Mouse (Mus musculus): ENCODE data around the gene Sorbs2. TPM values are rescaled to one million over a fixed set of nuclear protein-coding genes. Genes with fewer than 3 reads are reported as not detected.

Sorbs2 gene
- polyA plus RNA-seq, 1 experiment from 2014 or later = 66.1 TPM

DNA sequence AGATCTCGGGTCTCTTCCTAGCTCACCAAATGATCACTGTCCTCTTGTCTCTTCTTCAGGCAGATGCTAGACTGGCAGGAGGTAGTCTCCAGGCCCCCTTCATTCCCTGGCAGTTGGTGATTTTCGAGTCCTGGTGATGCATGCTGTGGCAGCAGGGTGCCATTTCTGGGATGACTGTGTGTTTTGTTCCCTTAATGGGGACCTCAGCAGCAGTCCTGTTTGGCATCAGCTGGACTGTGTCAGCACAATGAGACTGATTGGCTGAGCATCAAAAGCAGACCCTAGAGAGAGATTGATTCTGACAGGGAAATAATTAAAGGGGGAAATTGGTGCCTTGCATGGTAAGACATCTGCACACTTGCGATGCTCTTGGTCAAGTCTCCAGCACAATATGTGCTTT is 50.3 kb downstream of the Sorbs2 start:
- Histone ChIP-seq H3K4me2 (replicated peaks; ENCODE audit: low read depth, low read length) (no peak overlapping the region), H3K27me3 (ENCODE audit: control insufficient read depth, insufficient read depth, low read length) (0 out of 2 replicates have a peak, but pooled peaks cover 2% of the 10 kb centered on the region), H3K4me1 (replicated peaks; ENCODE audit: control insufficient read depth, insufficient read depth, low read length) (no peaks in the 10 kb centered on the region), H3K27ac (ENCODE audit: low read depth, low read length) (peak overlapping the region; percentile 47), H3K9me3 (ENCODE audit: control insufficient read depth, low read length) (no peaks in the 10 kb centered on the region), H3K4me3 (ENCODE audit: low read depth, low read length) (no peak overlapping the region), H3K9ac (ENCODE audit: low read depth, low read length) (no peak overlapping the region), H3K36me3 (ENCODE audit: control insufficient read depth, insufficient read depth, low read length) (no peaks in the 10 kb centered on the region)
- ATAC-seq (ENCODE audit: low FRiP score) (peak; percentile 92), DNase-seq (ENCODE audit: low spot score) (peak; percentile 57)
- WGBS = 25% methylated on average over 3 of the region's 3 CpGs

DNA sequence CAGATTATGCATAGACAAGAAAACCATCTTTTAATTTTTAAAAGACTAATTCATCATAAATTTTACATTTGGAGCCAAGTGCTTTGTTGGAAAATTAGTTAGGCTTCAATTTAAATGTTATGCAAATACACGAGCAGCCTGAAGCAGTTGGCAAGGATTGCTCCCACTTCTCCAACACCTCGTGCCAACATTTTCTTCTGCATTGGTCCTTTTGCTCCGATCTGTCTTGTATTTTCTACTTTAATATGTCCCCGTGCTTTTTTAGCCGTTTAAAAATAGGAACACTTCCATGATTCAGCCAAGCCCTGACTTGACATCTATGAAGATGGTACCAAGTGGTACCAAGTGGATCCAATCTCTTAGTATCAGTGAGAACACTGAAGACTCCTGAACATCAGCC is 50.8 kb downstream of the Sorbs2 start:
- WGBS = 89% methylated on average over 5 of the region's 5 CpGs
- Histone ChIP-seq H3K9ac (ENCODE audit: low read depth, low read length) (no peak overlapping the region), H3K9me3 (ENCODE audit: control insufficient read depth, low read length) (no peaks in the 10 kb centered on the region), H3K27ac (ENCODE audit: low read depth, low read length) (no peak overlapping the region), H3K36me3 (ENCODE audit: control insufficient read depth, insufficient read depth, low read length) (no peaks in the 10 kb centered on the region), H3K4me1 (replicated peaks; ENCODE audit: control insufficient read depth, insufficient read depth, low read length) (no peaks in the 10 kb centered on the region), H3K4me3 (ENCODE audit: low read depth, low read length) (no peak overlapping the region), H3K27me3 (ENCODE audit: control insufficient read depth, insufficient read depth, low read length) (0 out of 2 replicates have a peak, but pooled peaks cover 2% of the 10 kb centered on the region), H3K4me2 (replicated peaks; ENCODE audit: low read depth, low read length) (no peak overlapping the region)
- DNase-seq (ENCODE audit: low spot score) = no peak
- ATAC-seq (ENCODE audit: low FRiP score) = no peak

DNA sequence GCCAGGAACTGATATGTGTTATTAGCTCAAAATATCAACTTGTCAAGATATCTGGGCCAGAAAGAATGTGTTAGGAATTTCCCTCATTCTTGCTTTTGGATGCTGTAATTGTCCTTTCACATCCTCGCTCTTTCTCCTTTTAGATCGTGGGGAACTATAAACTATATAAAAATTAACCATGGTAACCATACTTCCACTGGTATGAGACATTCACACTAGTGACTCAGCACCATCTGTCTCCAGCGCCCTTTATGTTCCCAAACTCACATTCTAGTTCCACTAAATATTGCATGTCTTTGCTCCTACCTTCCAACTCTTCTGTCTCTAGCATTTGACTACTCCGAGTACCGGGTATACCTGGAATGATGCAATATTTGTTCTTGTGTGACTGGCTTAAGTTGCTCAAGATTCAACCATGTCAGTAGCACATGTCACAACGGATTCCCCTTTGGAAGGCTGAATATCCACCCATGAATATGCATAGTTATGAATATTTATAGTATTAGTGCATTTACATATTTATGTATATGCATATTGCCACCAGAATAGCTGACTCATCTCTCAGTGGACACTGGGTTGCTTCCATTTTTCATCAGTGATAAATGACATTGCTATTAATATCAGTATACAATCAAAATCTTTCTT is 51.7 kb downstream of the Sorbs2 start:
- H3K27me3 ChIP-seq (ENCODE audit: control insufficient read depth, insufficient read depth, low read length) = 0 out of 2 replicates have a peak, but pooled peaks cover 2% of the 10 kb centered on the region
- DNase-seq (ENCODE audit: low spot score) (no peak), ATAC-seq (ENCODE audit: low FRiP score) (no peak)
- no peaks in the 10 kb centered on the region for H3K9me3 ChIP-seq (ENCODE audit: control insufficient read depth, low read length)
- H3K36me3 ChIP-seq (ENCODE audit: control insufficient read depth, insufficient read depth, low read length) = no peaks in the 10 kb centered on the region
- 90% methylated on average over 6 of the region's 6 CpGs for WGBS
- no peak overlapping the region for H3K4me2 ChIP-seq (replicated peaks; ENCODE audit: low read depth, low read length)
- H3K4me3 ChIP-seq (ENCODE audit: low read depth, low read length) = no peak overlapping the region
- no peak overlapping the region for H3K9ac ChIP-seq (ENCODE audit: low read depth, low read length)
- H3K27ac ChIP-seq (ENCODE audit: low read depth, low read length) = no peak overlapping the region
- no peaks in the 10 kb centered on the region for H3K4me1 ChIP-seq (replicated peaks; ENCODE audit: control insufficient read depth, insufficient read depth, low read length)

DNA sequence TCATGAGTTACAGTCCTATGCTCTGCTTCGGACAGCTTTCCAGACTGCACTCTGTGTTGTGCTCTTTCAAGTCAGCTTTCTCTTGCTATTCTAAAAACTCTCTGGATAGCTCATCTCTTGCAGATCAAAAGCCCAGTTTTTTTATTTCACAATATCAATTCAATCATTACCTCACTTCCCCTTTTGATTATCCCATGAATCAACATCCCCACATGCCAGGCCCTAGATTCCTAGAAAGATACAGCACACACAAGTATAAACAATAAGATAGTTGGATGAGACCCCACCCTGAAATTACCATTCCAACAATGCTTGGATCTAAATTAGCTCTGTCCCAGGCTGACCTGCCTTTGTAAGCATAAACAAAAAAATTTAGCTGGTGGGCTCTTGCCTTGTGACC is 57.6 kb downstream of the Sorbs2 start:
- WGBS = 85% methylated on average over 1 of the region's 1 CpGs
- no peak for ATAC-seq (ENCODE audit: low FRiP score)
- H3K4me1 ChIP-seq (replicated peaks; ENCODE audit: control insufficient read depth, insufficient read depth, low read length) = no peaks in the 10 kb centered on the region

DNA sequence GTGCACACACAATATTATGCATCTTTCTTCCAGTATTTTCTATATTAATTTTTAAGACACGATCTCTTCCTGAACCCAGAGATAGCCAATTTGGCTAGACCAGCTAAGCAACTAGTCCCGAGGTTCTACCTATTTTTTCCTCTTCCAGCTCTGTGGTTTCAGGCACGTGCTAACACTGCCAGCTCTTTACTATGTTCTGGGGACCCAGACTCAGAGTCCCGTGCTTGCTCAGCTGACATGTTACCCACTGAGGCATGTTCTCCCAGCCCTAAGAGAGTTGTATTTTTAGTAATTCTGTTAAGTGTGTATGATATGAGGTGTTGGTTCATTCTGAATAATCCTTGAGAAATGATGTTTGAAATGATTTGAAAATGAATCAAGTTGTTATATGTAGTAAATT is 62.5 kb downstream of the Sorbs2 start:
- no peak overlapping the region for H3K9ac ChIP-seq (ENCODE audit: low read depth, low read length)
- no peak overlapping the region for H3K27ac ChIP-seq (ENCODE audit: low read depth, low read length)
- no peak for DNase-seq (ENCODE audit: low spot score)
- H3K27me3 ChIP-seq (ENCODE audit: control insufficient read depth, insufficient read depth, low read length) = no peaks in the 10 kb centered on the region
- no peak overlapping the region for H3K4me3 ChIP-seq (ENCODE audit: low read depth, low read length)
- no peaks in the 10 kb centered on the region for H3K9me3 ChIP-seq (ENCODE audit: control insufficient read depth, low read length)
- ATAC-seq (ENCODE audit: low FRiP score) = no peak
- H3K4me1 ChIP-seq (replicated peaks; ENCODE audit: control insufficient read depth, insufficient read depth, low read length) = no peaks in the 10 kb centered on the region
- H3K36me3 ChIP-seq (ENCODE audit: control insufficient read depth, insufficient read depth, low read length) = no peaks in the 10 kb centered on the region
- WGBS = 89% methylated on average over 4 of the region's 4 CpGs
- H3K4me2 ChIP-seq (replicated peaks; ENCODE audit: low read depth, low read length) = no peak overlapping the region

More for the DNA sequence above, 57.6 kb downstream of the Sorbs2 start:
- Histone ChIP-seq H3K4me2 (replicated peaks; ENCODE audit: low read depth, low read length) (no peak overlapping the region), H3K9me3 (ENCODE audit: control insufficient read depth, low read length) (no peaks in the 10 kb centered on the region), H3K4me3 (ENCODE audit: low read depth, low read length) (no peak overlapping the region), H3K36me3 (ENCODE audit: control insufficient read depth, insufficient read depth, low read length) (no peaks in the 10 kb centered on the region), H3K27ac (ENCODE audit: low read depth, low read length) (no peak overlapping the region), H3K27me3 (ENCODE audit: control insufficient read depth, insufficient read depth, low read length) (no peaks in the 10 kb centered on the region), H3K9ac (ENCODE audit: low read depth, low read length) (no peak overlapping the region)
- DNase-seq (ENCODE audit: low spot score) = no peak

DNA sequence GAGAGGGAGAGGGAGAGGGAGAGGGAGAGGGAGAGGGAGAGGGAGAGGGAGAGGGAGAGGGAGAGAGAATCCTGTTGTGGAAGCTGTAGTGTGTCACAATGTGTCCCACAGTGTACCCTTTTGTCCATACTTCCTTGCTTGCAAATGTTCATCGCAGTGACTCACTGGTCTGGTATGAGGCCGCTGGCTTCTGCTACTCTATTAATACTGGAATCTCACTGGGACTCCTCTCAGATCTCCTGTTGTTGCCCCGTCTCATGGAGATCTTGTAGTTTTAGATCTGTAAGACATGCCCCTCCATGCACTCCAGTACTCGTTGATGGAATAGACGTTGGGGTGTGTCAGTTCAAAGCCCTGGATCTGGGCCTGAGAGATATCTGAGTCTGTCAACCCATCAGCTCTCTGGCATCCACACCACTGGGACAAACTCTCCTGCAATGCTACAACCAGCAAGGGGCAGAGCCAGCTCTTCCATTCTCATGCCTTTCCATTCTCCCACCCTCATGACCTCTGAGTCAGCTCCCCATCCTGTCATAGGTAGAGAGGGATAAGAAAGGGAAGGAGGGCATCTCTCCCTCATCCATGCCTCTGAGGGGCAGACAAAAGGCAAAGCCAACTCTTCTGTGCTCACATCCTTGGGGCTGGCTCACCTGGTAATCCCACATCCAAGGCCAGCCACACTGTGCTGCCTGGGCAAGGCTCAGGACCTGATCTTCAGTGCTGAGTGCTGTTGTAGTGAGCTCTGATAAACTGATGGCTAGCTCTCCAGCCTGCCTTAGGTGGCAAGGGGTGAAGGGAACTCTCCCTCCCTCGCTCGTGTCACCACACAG is 72.3 kb downstream of the Sorbs2 start:
- Histone ChIP-seq H3K9me3 (ENCODE audit: control insufficient read depth, low read length) (no peaks in the 10 kb centered on the region), H3K4me3 (ENCODE audit: low read depth, low read length) (no peak overlapping the region), H3K36me3 (ENCODE audit: control insufficient read depth, insufficient read depth, low read length) (no peaks in the 10 kb centered on the region), H3K9ac (ENCODE audit: low read depth, low read length) (no peak overlapping the region), H3K4me1 (replicated peaks; ENCODE audit: control insufficient read depth, insufficient read depth, low read length) (no peaks in the 10 kb centered on the region), H3K4me2 (replicated peaks; ENCODE audit: low read depth, low read length) (no peak overlapping the region), H3K27ac (ENCODE audit: low read depth, low read length) (no peak overlapping the region), H3K27me3 (ENCODE audit: control insufficient read depth, insufficient read depth, low read length) (no peaks in the 10 kb centered on the region)
- ATAC-seq (ENCODE audit: low FRiP score) (no peak), DNase-seq (ENCODE audit: low spot score) (no peak)
- 68% methylated on average over 7 of the region's 7 CpGs for WGBS

DNA sequence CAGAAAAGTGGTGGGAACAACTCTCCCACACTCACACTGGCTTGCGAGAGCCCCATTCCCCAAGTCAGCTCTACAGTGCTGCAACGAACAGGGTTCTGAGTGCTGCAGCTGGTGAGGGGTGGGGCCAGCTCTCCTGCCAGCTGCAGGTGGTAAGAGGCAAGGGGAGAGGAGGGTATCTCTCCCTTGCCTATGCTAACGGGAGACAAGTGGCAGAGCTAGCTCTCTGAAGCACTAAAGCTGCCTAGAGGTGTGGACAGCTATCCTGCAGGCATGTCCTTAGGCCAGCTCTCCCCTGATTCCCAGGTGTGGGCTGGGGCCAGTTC is 72.9 kb downstream of the Sorbs2 start:
- Histone ChIP-seq H3K9ac (ENCODE audit: low read depth, low read length) (no peak overlapping the region), H3K36me3 (ENCODE audit: control insufficient read depth, insufficient read depth, low read length) (no peaks in the 10 kb centered on the region), H3K27me3 (ENCODE audit: control insufficient read depth, insufficient read depth, low read length) (no peaks in the 10 kb centered on the region), H3K27ac (ENCODE audit: low read depth, low read length) (no peak overlapping the region), H3K9me3 (ENCODE audit: control insufficient read depth, low read length) (no peaks in the 10 kb centered on the region), H3K4me3 (ENCODE audit: low read depth, low read length) (no peak overlapping the region), H3K4me1 (replicated peaks; ENCODE audit: control insufficient read depth, insufficient read depth, low read length) (no peaks in the 10 kb centered on the region), H3K4me2 (replicated peaks; ENCODE audit: low read depth, low read length) (no peak overlapping the region)
- ATAC-seq (ENCODE audit: low FRiP score) = no peak
- no peak for DNase-seq (ENCODE audit: low spot score)
- WGBS = 52% methylated on average over 3 of the region's 3 CpGs

DNA sequence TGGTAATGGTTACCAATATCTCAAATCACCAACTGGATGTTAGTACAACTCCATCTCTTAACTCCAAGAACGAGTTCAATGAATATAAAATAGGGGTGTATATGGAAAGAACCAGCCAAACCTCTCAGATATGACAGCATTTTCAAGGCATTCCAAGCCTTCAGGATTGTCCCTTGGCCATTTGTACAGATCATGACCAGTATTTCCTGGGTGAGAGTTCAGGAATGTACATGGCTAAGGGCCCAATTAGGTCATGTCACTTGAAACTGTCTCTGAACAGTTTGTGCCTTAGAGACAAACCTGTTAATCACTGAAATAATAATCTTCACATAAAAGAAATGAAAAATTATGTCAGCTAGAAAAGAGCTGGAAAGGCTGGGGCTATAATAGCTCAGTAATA is 76.3 kb downstream of the Sorbs2 start:
- WGBS = 97% methylated on average over 1 of the region's 1 CpGs
- no peak overlapping the region for H3K27ac ChIP-seq (ENCODE audit: low read depth, low read length)
- no peaks in the 10 kb centered on the region for H3K4me1 ChIP-seq (replicated peaks; ENCODE audit: control insufficient read depth, insufficient read depth, low read length)
- no peak overlapping the region for H3K9ac ChIP-seq (ENCODE audit: low read depth, low read length)
- H3K4me3 ChIP-seq (ENCODE audit: low read depth, low read length) = no peak overlapping the region
- H3K27me3 ChIP-seq (ENCODE audit: control insufficient read depth, insufficient read depth, low read length) = no peaks in the 10 kb centered on the region
- no peak for DNase-seq (ENCODE audit: low spot score)
- no peaks in the 10 kb centered on the region for H3K36me3 ChIP-seq (ENCODE audit: control insufficient read depth, insufficient read depth, low read length)
- H3K9me3 ChIP-seq (ENCODE audit: control insufficient read depth, low read length) = no peaks in the 10 kb centered on the region
- H3K4me2 ChIP-seq (replicated peaks; ENCODE audit: low read depth, low read length) = no peak overlapping the region
- ATAC-seq (ENCODE audit: low FRiP score) = no peak
